In genomic region chr5:120587616-120587926, GRCm38 (mm10) we compare ENCODE assay signal across 8 mouse cellular contexts. TPM values are rescaled to one million over a fixed set of nuclear protein-coding genes. Genes with fewer than 3 reads are reported as not detected.
DNase-seq lines count a peak whose midpoint lies in the region; ATAC-seq and TF ChIP-seq lines count a peak whose summit lies in the region.

No protein-coding gene starts in this region.

- WGBS in embryonic facial prominence, embryonic 14.5 days, result 27% methylated on average over 9 of the region's 9 CpGs
- 35% methylated on average over 9 of the region's 9 CpGs for WGBS in hindbrain, embryonic 14.5 days
- 4% methylated on average over 9 of the region's 9 CpGs for WGBS in liver, embryonic 13.5 days (ENCODE audit: insufficient replicate concordance)
- WGBS in neural tube, embryonic 13.5 days, result 36% methylated on average over 9 of the region's 9 CpGs

- ATAC-seq in embryonic facial prominence, embryonic 14.5 days (ENCODE audit: low read depth), result no peak
- no peak for ATAC-seq in hindbrain, embryonic 14.5 days (ENCODE audit: low FRiP score)
- ATAC-seq in liver, embryonic 13.5 days (ENCODE audit: low read depth), result peak; percentile 68
- no peak for ATAC-seq in neural tube, embryonic 13.5 days (ENCODE audit: low read depth)

- no peak overlapping the region for H3K9ac ChIP-seq in ES-E14 (ENCODE audit: insufficient read depth, low read depth, low read length, poor library complexity, severe bottlenecking)
- peak overlapping the region; percentile 83 for H3K9ac ChIP-seq in embryonic facial prominence, embryonic 14.5 days (ENCODE audit: low read depth, low read length)
- H3K9ac ChIP-seq in hindbrain, embryonic 14.5 days, result 0 out of 2 replicates have a peak overlapping the region, but pooled peaks have one; percentile 92
- peak overlapping the region; percentile 98 for H3K9ac ChIP-seq in liver, embryonic 13.5 days
- peak overlapping the region; percentile 93 for H3K9ac ChIP-seq in neural tube, embryonic 13.5 days

- peak overlapping the region; percentile 99 for H3K4me2 ChIP-seq in embryonic facial prominence, embryonic 14.5 days (ENCODE audit: low read depth, low read length)
- peak overlapping the region; percentile 99 for H3K4me2 ChIP-seq in hindbrain, embryonic 14.5 days (replicated peaks)
- peak overlapping the region; percentile 83 for H3K4me2 ChIP-seq in liver, embryonic 13.5 days
- peak overlapping the region; percentile 95 for H3K4me2 ChIP-seq in neural tube, embryonic 13.5 days

- peaks cover 0 to 13% of the 10 kb centered on the region in 2 experiments; a peak in 3 of 4 replicates for H3K4me1 ChIP-seq in ES-E14 (ENCODE audit: control insufficient read depth in 2 of 2, insufficient read depth in 2 of 2, low read length in 2 of 2, poor library complexity in 1 of 2)
- H3K4me1 ChIP-seq in embryonic facial prominence, embryonic 14.5 days (ENCODE audit: control insufficient read depth, insufficient read depth, low read length), result peaks cover 11% of the 10 kb centered on the region
- H3K4me1 ChIP-seq in hindbrain, embryonic 14.5 days (replicated peaks; ENCODE audit: control insufficient read depth, insufficient read depth, low read length), result peaks cover 18% of the 10 kb centered on the region
- H3K4me1 ChIP-seq in liver, embryonic 13.5 days (replicated peaks), result peaks cover 74% of the 10 kb centered on the region
- H3K4me1 ChIP-seq in neural tube, embryonic 13.5 days (replicated peaks), result peaks cover 50% of the 10 kb centered on the region

- H3K27ac ChIP-seq in ES-E14 (ENCODE audit: insufficient read depth, low read depth, low read length, poor library complexity, severe bottlenecking), result no peak overlapping the region
- peak overlapping the region; percentile 36 for H3K27ac ChIP-seq in embryonic facial prominence, embryonic 14.5 days (replicated peaks; ENCODE audit: low read depth, low read length)
- no peak overlapping the region for H3K27ac ChIP-seq in hindbrain, embryonic 14.5 days
- H3K27ac ChIP-seq in liver, embryonic 13.5 days, result peak overlapping the region; percentile 97
- peak overlapping the region; percentile 86 for H3K27ac ChIP-seq in neural tube, embryonic 13.5 days (replicated peaks)

- no peaks in the 10 kb centered on the region for H3K9me3 ChIP-seq in ES-E14 (ENCODE audit: control insufficient read depth, insufficient read depth, low read depth, low read length)
- 0 out of 2 replicates have a peak, but pooled peaks cover 4% of the 10 kb centered on the region for H3K9me3 ChIP-seq in embryonic facial prominence, embryonic 14.5 days (ENCODE audit: control insufficient read depth, low read length)
- no peaks in the 10 kb centered on the region for H3K9me3 ChIP-seq in hindbrain, embryonic 14.5 days (ENCODE audit: control insufficient read depth, low read length)
- H3K9me3 ChIP-seq in liver, embryonic 13.5 days (replicated peaks), result peaks cover 2% of the 10 kb centered on the region
- 0 out of 2 replicates have a peak, but pooled peaks cover 4% of the 10 kb centered on the region for H3K9me3 ChIP-seq in neural tube, embryonic 13.5 days

- DNase-seq in ES-E14 (ENCODE audit: low read depth, low spot score), result no peak
- DNase-seq in embryonic facial prominence, embryonic 14.5 days (ENCODE audit: low spot score), result no peak
- DNase-seq in hindbrain, embryonic 14.5 days (ENCODE audit: low spot score), result peak; percentile 24
- peak; percentile 60 for DNase-seq in liver, embryonic 13.5 days
- no peak for DNase-seq in right cerebral cortex, postnatal 25 days
- DNase-seq in urinary bladder, adult 2 months (ENCODE audit: low spot score), result no peak
- no peak for DNase-seq in cerebellum, postnatal 25 days

- in situ Hi-C loops in ES-E14 (cut with MboI; ENCODE audit: low sequenced_read_pairs in 2 of 2, unreplicated experiment in 2 of 2), result no loop called here

- peak overlapping the region; percentile 4 to 98; a peak in 3 of 4 replicates for H3K4me3 ChIP-seq in ES-E14 (ENCODE audit: insufficient read depth in 1 of 2, low read depth in 1 of 2, low read length in 2 of 2, poor library complexity in 1 of 2, severe bottlenecking in 1 of 2)
- peak overlapping the region; percentile 89 for H3K4me3 ChIP-seq in embryonic facial prominence, embryonic 14.5 days (ENCODE audit: low read depth, low read length)
- H3K4me3 ChIP-seq in hindbrain, embryonic 14.5 days (replicated peaks; ENCODE audit: low read length), result peak overlapping the region; percentile 90
- H3K4me3 ChIP-seq in liver, embryonic 13.5 days (replicated peaks), result peak overlapping the region; percentile 91
- H3K4me3 ChIP-seq in neural tube, embryonic 13.5 days, result peak overlapping the region; percentile 91

- H3K27me3 ChIP-seq in embryonic facial prominence, embryonic 14.5 days (replicated peaks; ENCODE audit: control insufficient read depth, insufficient read depth, low read length), result no peaks in the 10 kb centered on the region
- H3K27me3 ChIP-seq in hindbrain, embryonic 14.5 days (ENCODE audit: control insufficient read depth, insufficient read depth, low read length), result no peaks in the 10 kb centered on the region
- no peaks in the 10 kb centered on the region for H3K27me3 ChIP-seq in liver, embryonic 13.5 days
- no peaks in the 10 kb centered on the region for H3K27me3 ChIP-seq in neural tube, embryonic 13.5 days

- no peaks in the 10 kb centered on the region for H3K36me3 ChIP-seq in ES-E14 (ENCODE audit: control insufficient read depth, insufficient read depth, low read length, poor library complexity, severe bottlenecking)
- H3K36me3 ChIP-seq in embryonic facial prominence, embryonic 14.5 days (ENCODE audit: control insufficient read depth, insufficient read depth, low read length), result peaks cover 25% of the 10 kb centered on the region
- H3K36me3 ChIP-seq in hindbrain, embryonic 14.5 days (replicated peaks; ENCODE audit: control insufficient read depth, insufficient read depth), result peaks cover 14% of the 10 kb centered on the region; the same call in 1 of the 2 replicates
- H3K36me3 ChIP-seq in liver, embryonic 13.5 days, result peaks cover 30% of the 10 kb centered on the region
- peaks cover 25% of the 10 kb centered on the region for H3K36me3 ChIP-seq in neural tube, embryonic 13.5 days

TF ChIP-seq in ES-E14, 5 proteins besides CTCF, POLR2A, EP300 and RAD21:
- TF ChIP-seq ZC3H11A (IDR thresholded peaks at IDR 0.05; ENCODE audit: borderline replicate concordance, low read depth, low read length) (no peak), ZNF384 (IDR thresholded peaks at IDR 0.05; ENCODE audit: low read depth, low read length) (no peak), MAFK (IDR thresholded peaks at IDR 0.05; ENCODE audit: insufficient read depth, low read depth, low read length) (no peak), CHD2 (IDR thresholded peaks at IDR 0.05; ENCODE audit: low read depth, low read length) (no peak), HCFC1 (IDR thresholded peaks at IDR 0.05; ENCODE audit: borderline replicate concordance, insufficient read depth, low read length) (no peak)

RNA-seq across cellular contexts. Expression of gene Tpcn1, which starts 0.9 kb away (rescaled TPM):
- 14.2 and 14.9 TPM in 2 replicates for total RNA-seq in ES-E14 (2012; rRNA removed)
- 24.8 and 26.7 TPM in 2 replicates for polyA plus RNA-seq in embryonic facial prominence, embryonic 14.5 days (2014; fragmentation: Nextera tagmentation; extraction: Ambion mirVana)
- 13.4 and 15.7 TPM in 2 replicates for polyA plus RNA-seq in hindbrain, embryonic 14.5 days (2014; fragmentation: Nextera tagmentation; extraction: Ambion mirVana)
- polyA plus RNA-seq in liver, embryonic 13.5 days (2015; fragmentation: Nextera tagmentation; extraction: Ambion mirVana), result 21.4 and 22.7 TPM in 2 replicates
- 22.4 and 22.5 TPM in 2 replicates for polyA plus RNA-seq in neural tube, embryonic 13.5 days (2015; fragmentation: Nextera tagmentation; extraction: Ambion mirVana)
- polyA plus RNA-seq in urinary bladder, adult 2 months (2012; rRNA removed), result 38.6 and 55.0 TPM in 2 replicates

RNA-seq across cellular contexts. Expression of gene Iqcd, which starts 1.2 kb away (rescaled TPM):
- 0.16 TPM in 1 of 2 replicates, not detected in the other for total RNA-seq in ES-E14 (2012; rRNA removed)
- polyA plus RNA-seq in embryonic facial prominence, embryonic 14.5 days (2014; fragmentation: Nextera tagmentation; extraction: Ambion mirVana), result 0.60 and 1.7 TPM in 2 replicates
- polyA plus RNA-seq in hindbrain, embryonic 14.5 days (2014; fragmentation: Nextera tagmentation; extraction: Ambion mirVana), result 1.5 and 1.9 TPM in 2 replicates
- polyA plus RNA-seq in liver, embryonic 13.5 days (2015; fragmentation: Nextera tagmentation; extraction: Ambion mirVana), result 1.8 and 1.9 TPM in 2 replicates
- polyA plus RNA-seq in neural tube, embryonic 13.5 days (2015; fragmentation: Nextera tagmentation; extraction: Ambion mirVana), result 0.94 and 1.0 TPM in 2 replicates
- 1.6 and 1.8 TPM in 2 replicates for polyA plus RNA-seq in urinary bladder, adult 2 months (2012; rRNA removed)

RNA-seq across cellular contexts. Expression of gene Rita1, which starts 24.8 kb away (rescaled TPM):
- total RNA-seq in ES-E14 (2012; rRNA removed), result 20.6 and 23.7 TPM in 2 replicates
- 9.9 and 11.4 TPM in 2 replicates for polyA plus RNA-seq in embryonic facial prominence, embryonic 14.5 days (2014; fragmentation: Nextera tagmentation; extraction: Ambion mirVana)
- 20.1 and 20.6 TPM in 2 replicates for polyA plus RNA-seq in hindbrain, embryonic 14.5 days (2014; fragmentation: Nextera tagmentation; extraction: Ambion mirVana)
- polyA plus RNA-seq in liver, embryonic 13.5 days (2015; fragmentation: Nextera tagmentation; extraction: Ambion mirVana), result 5.7 and 6.5 TPM in 2 replicates
- polyA plus RNA-seq in neural tube, embryonic 13.5 days (2015; fragmentation: Nextera tagmentation; extraction: Ambion mirVana), result 19.9 and 25.1 TPM in 2 replicates
- 11.0 and 12.9 TPM in 2 replicates for polyA plus RNA-seq in urinary bladder, adult 2 months (2012; rRNA removed)

RNA-seq across cellular contexts. Expression of gene Ddx54, which starts 25.0 kb away (rescaled TPM):
- 90.7 and 108 TPM in 2 replicates for total RNA-seq in ES-E14 (2012; rRNA removed)
- 28.2 and 36.4 TPM in 2 replicates for polyA plus RNA-seq in embryonic facial prominence, embryonic 14.5 days (2014; fragmentation: Nextera tagmentation; extraction: Ambion mirVana)
- polyA plus RNA-seq in hindbrain, embryonic 14.5 days (2014; fragmentation: Nextera tagmentation; extraction: Ambion mirVana), result 27.8 and 29.8 TPM in 2 replicates
- polyA plus RNA-seq in liver, embryonic 13.5 days (2015; fragmentation: Nextera tagmentation; extraction: Ambion mirVana), result 22.9 and 26.0 TPM in 2 replicates
- 44.6 and 45.7 TPM in 2 replicates for polyA plus RNA-seq in neural tube, embryonic 13.5 days (2015; fragmentation: Nextera tagmentation; extraction: Ambion mirVana)
- polyA plus RNA-seq in urinary bladder, adult 2 months (2012; rRNA removed), result 25.7 and 26.2 TPM in 2 replicates

RNA-seq across cellular contexts. Expression of gene Cfap73, which starts 46.5 kb away (rescaled TPM):
- total RNA-seq in ES-E14 (2012; rRNA removed), result not detected in 2 replicates
- 1.0 TPM in 1 of 2 replicates, not detected in the other for polyA plus RNA-seq in embryonic facial prominence, embryonic 14.5 days (2014; fragmentation: Nextera tagmentation; extraction: Ambion mirVana)
- polyA plus RNA-seq in hindbrain, embryonic 14.5 days (2014; fragmentation: Nextera tagmentation; extraction: Ambion mirVana), result 0.53 and 1.1 TPM in 2 replicates
- polyA plus RNA-seq in liver, embryonic 13.5 days (2015; fragmentation: Nextera tagmentation; extraction: Ambion mirVana), result not detected in 2 replicates
- polyA plus RNA-seq in neural tube, embryonic 13.5 days (2015; fragmentation: Nextera tagmentation; extraction: Ambion mirVana), result not detected in 2 replicates
- polyA plus RNA-seq in urinary bladder, adult 2 months (2012; rRNA removed), result not detected in 2 replicates

Comparison
In these comparisons a context has a peak if more than half of its experiments do, and no peak if none do; other contexts are left out.
1. DNase-seq: peak in hindbrain, embryonic 14.5 days (single experiment) and liver, embryonic 13.5 days (single experiment); none in ES-E14 (single experiment), embryonic facial prominence, embryonic 14.5 days (single experiment), right cerebral cortex, postnatal 25 days (single experiment), urinary bladder, adult 2 months (single experiment) and cerebellum, postnatal 25 days (0 of 2).
2. H3K27ac ChIP-seq: peak in embryonic facial prominence, embryonic 14.5 days (single experiment), liver, embryonic 13.5 days (single experiment) and neural tube, embryonic 13.5 days (single experiment); none in ES-E14 (single experiment) and hindbrain, embryonic 14.5 days (single experiment).
3. Peak in every context shown above with its lines, with median percentiles within 50 percentile points of each other: H3K4me3 ChIP-seq and H3K4me2 ChIP-seq.